Mouse (Mus musculus) E14TG2a.4 (cell line): ENCODE results near the gene Nme8.

ENCODE experiments used
- CTCF ChIP-seq: conservative IDR thresholded peaks from 2 replicates; pipeline ENCODE4 v1.5.1; 2014; ENCODE audit warnings: low read length
- NANOG ChIP-seq: IDR thresholded peaks from 2 replicates; pipeline ENCODE4 v1.6.1; 2014; ENCODE audit warnings: borderline replicate concordance, low read length, mixed read lengths

DNA sequence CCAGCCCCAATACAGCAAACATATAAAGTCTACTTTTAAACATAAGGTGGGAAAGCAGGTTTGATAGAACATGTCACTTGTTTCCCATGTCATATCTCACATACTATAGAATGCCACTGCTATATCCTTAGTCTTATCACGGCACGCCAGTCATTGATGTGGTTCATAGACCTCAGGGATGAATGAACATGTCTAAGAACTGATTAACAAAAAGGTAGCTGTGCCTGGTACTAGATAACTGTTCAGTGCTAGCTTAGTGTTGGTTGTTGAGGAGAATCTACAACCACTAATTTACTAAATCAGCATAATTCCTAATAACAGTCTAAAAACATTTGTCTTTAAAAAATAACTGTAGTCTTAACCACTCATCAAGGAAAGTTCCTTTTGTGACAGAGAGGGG is 47.8 kb downstream of the Nme8 start:
- no peak for TF ChIP-seq CTCF
- no peak for TF ChIP-seq NANOG
